Mouse (Mus musculus) kidney, embryonic 14.5 days (tissue): ENCODE measurements around the gene Uba1. TPM values are rescaled to one million over a fixed set of nuclear protein-coding genes. Genes with fewer than 3 reads are reported as not detected.

Experiments
- ATAC-seq: fragments of 200-750 bp; cut with Nextera tagmentation; 2 replicates; pipeline ENCODE4 v1.8.0; 2017; ENCODE audit warnings: moderate number of reproducible peaks, mild to moderate bottlenecking, moderate TSS enrichment, moderate library complexity; ENCODE audit not compliant: low FRiP score, low TSS enrichment
- H3K27ac ChIP-seq: fragments of 300-500 bp; sonication (generic); 2 replicates; pipeline ENCODE4 v1.5.1; 2014; ENCODE audit warnings: low read depth, mild to moderate bottlenecking, low read length, moderate library complexity, mixed read lengths
- H3K27me3 ChIP-seq: fragments of 300-500 bp; sonication (generic); 2 replicates; pipeline ENCODE4 v1.6.1; 2014; ENCODE audit warnings: mild to moderate bottlenecking, low read length; ENCODE audit not compliant: control insufficient read depth, insufficient read depth
- H3K36me3 ChIP-seq: fragments of 300-500 bp; sonication (generic); 2 replicates; pipeline ENCODE4 v1.6.1; 2014; ENCODE audit warnings: low read length, mixed read lengths; ENCODE audit not compliant: control insufficient read depth, insufficient read depth
- H3K4me1 ChIP-seq: fragments of 300-500 bp; sonication (generic); 2 replicates; pipeline ENCODE4 v1.6.1; 2014; ENCODE audit warnings: low read length, mixed read lengths; ENCODE audit not compliant: control insufficient read depth, insufficient read depth
- H3K4me2 ChIP-seq: fragments of 300-500 bp; sonication (generic); replicated peaks from 2 replicates; pipeline ENCODE4 v1.6.1; 2014; ENCODE audit warnings: low read depth, mild to moderate bottlenecking, low read length
- H3K4me3 ChIP-seq: fragments of 300-500 bp; sonication (generic); 2 replicates; pipeline ENCODE4 v1.5.1; 2014; ENCODE audit warnings: mild to moderate bottlenecking, low read length
- H3K9ac ChIP-seq: fragments of 300-500 bp; sonication (generic); 2 replicates; pipeline ENCODE4 v1.6.1; 2014; ENCODE audit warnings: low read depth, mild to moderate bottlenecking, low read length, moderate library complexity
- H3K9me3 ChIP-seq: fragments of 300-500 bp; sonication (generic); 2 replicates; pipeline ENCODE4 v1.6.1; 2016; ENCODE audit warnings: low read length; ENCODE audit not compliant: control insufficient read depth
- WGBS: fragments of 180-500 bp; shearing (Covaris S2); extraction: QIAGEN DNeasy Blood & Tissue Kit; methylation state at CpG from one replicate; pipeline ENCODE4 v1.1.7; 2014; 5-methylcytosine and 5-hydroxymethylcytosine counted together
- polyA plus RNA-seq: library from polyadenylated mRNA; unstranded; fragments of >200 nt; fragmentation: Nextera tagmentation; extraction: Ambion mirVana; gene quantifications from 2 replicates; pipeline ENCODE4 v1.2.1, GENCODE M21; 2014

The Uba1 gene
- polyA plus RNA-seq, 1 experiment from 2014 or later = 194 TPM

GRCm38 (mm10) chrX:20658891-20659406, 823 bp downstream of the Uba1 start:
- Histone ChIP-seq H3K4me1 (no peaks in the 10 kb centered on the region), H3K27ac (no peak overlapping the region), H3K9me3 (no peaks in the 10 kb centered on the region), H3K36me3 (no peaks in the 10 kb centered on the region), H3K4me3 (peak overlapping the region; percentile 48), H3K27me3 (no peaks in the 10 kb centered on the region), H3K9ac (peak overlapping the region; percentile 44; the same call in 1 of the 2 replicates), H3K4me2 (peak overlapping the region; percentile 66)
- WGBS = 21% methylated on average over 24 of the region's 24 CpGs
- ATAC-seq = peak; percentile 40

- WGBS = 40% methylated on average over 5 of the region's 5 CpGs
- peaks cover 9% of the 10 kb centered on the region for H3K36me3 ChIP-seq
- ATAC-seq = peak; percentile 7
- no peaks in the 10 kb centered on the region for H3K27me3 ChIP-seq
- 0 out of 2 replicates have a peak, but pooled peaks cover 3% of the 10 kb centered on the region for H3K4me1 ChIP-seq
- no peak overlapping the region for H3K4me3 ChIP-seq
- H3K9ac ChIP-seq = no peak overlapping the region
- H3K9me3 ChIP-seq = no peaks in the 10 kb centered on the region
- no peak overlapping the region for H3K27ac ChIP-seq
- no peak overlapping the region for H3K4me2 ChIP-seq
These were observed 4.2 kb downstream of the Uba1 start for GRCm38 (mm10) chrX:20662317-20662715.

- Histone ChIP-seq H3K4me3 (peak overlapping the region; percentile 61), H3K36me3 (peaks cover 13% of the 10 kb centered on the region), H3K4me2 (peak overlapping the region; percentile 43), H3K9ac (peak overlapping the region; percentile 77), H3K27ac (peak overlapping the region; percentile 69; the same call in 1 of the 2 replicates), H3K9me3 (no peaks in the 10 kb centered on the region), H3K27me3 (no peaks in the 10 kb centered on the region), H3K4me1 (0 out of 2 replicates have a peak, but pooled peaks cover 3% of the 10 kb centered on the region)
- WGBS = 25% methylated on average over 28 of the region's 28 CpGs
- ATAC-seq = peak; percentile 88
These were observed 4.8 kb downstream of the Uba1 start for GRCm38 (mm10) chrX:20662716-20663443.

GRCm38 (mm10) chrX:20663444-20663790, 5.3 kb downstream of the Uba1 start:
- H3K4me1 ChIP-seq = 0 out of 2 replicates have a peak, but pooled peaks cover 3% of the 10 kb centered on the region
- no peaks in the 10 kb centered on the region for H3K9me3 ChIP-seq
- H3K27ac ChIP-seq = 0 out of 2 replicates have a peak overlapping the region, but pooled peaks have one; percentile 11
- H3K27me3 ChIP-seq = no peaks in the 10 kb centered on the region
- peaks cover 15% of the 10 kb centered on the region for H3K36me3 ChIP-seq
- H3K4me2 ChIP-seq = peak overlapping the region; percentile 43
- WGBS = 17% methylated on average over 9 of the region's 9 CpGs
- H3K9ac ChIP-seq = peak overlapping the region; percentile 77
- no peak for ATAC-seq
- H3K4me3 ChIP-seq = peak overlapping the region; percentile 61

- Histone ChIP-seq H3K27ac (peak within 1 kb of the TSS; percentile 93), H3K9ac (peak within 1 kb of the TSS; percentile 86), H3K4me1 (no peaks in the 10 kb centered on the region), H3K4me2 (peak within 1 kb of the TSS; percentile 55), H3K36me3 (peaks cover 6% of the 10 kb centered on the region; the same call in 1 of the 2 replicates), H3K4me3 (peak within 1 kb of the TSS; percentile 63), H3K27me3 (no peaks in the 10 kb centered on the region), H3K9me3 (no peaks in the 10 kb centered on the region)
- WGBS = 26% methylated on average over 16 of the region's 16 CpGs
- peak; percentile 96 for ATAC-seq
These were observed 29.5 kb downstream of the Uba1 start, which contains the start of gene Cdk16 for GRCm38 (mm10) chrX:20687519-20688067. Cdk16 (plus strand) TSS chrX:20687954.

GRCm38 (mm10) chrX:20688068-20688547, 30.0 kb downstream of the Uba1 start:
- peak overlapping the region; percentile 86 for H3K9ac ChIP-seq
- no peaks in the 10 kb centered on the region for H3K4me1 ChIP-seq
- no peaks in the 10 kb centered on the region for H3K27me3 ChIP-seq
- H3K9me3 ChIP-seq = no peaks in the 10 kb centered on the region
- peak overlapping the region; percentile 63 for H3K4me3 ChIP-seq
- 25% methylated on average over 33 of the region's 33 CpGs for WGBS
- peak overlapping the region; percentile 93 for H3K27ac ChIP-seq
- ATAC-seq = peak; percentile 88
- peaks cover 4% of the 10 kb centered on the region; the same call in 1 of the 2 replicates for H3K36me3 ChIP-seq
- H3K4me2 ChIP-seq = peak overlapping the region; percentile 55

- H3K27me3 ChIP-seq = no peaks in the 10 kb centered on the region
- no peaks in the 10 kb centered on the region for H3K9me3 ChIP-seq
- peaks cover 4% of the 10 kb centered on the region; the same call in 1 of the 2 replicates for H3K36me3 ChIP-seq
- H3K4me1 ChIP-seq = no peaks in the 10 kb centered on the region
- peak; percentile 59 for ATAC-seq
- peak overlapping the region; percentile 45 for H3K4me2 ChIP-seq
- 23% methylated on average over 24 of the region's 35 CpGs for WGBS
- peak overlapping the region; percentile 93 for H3K27ac ChIP-seq
- H3K4me3 ChIP-seq = peak overlapping the region; percentile 63
- H3K9ac ChIP-seq = peak overlapping the region; percentile 86
These were observed 30.5 kb downstream of the Uba1 start for GRCm38 (mm10) chrX:20688615-20689014.

- H3K27ac ChIP-seq = no peak overlapping the region
- peaks cover 23% of the 10 kb centered on the region for H3K36me3 ChIP-seq
- no peak overlapping the region for H3K4me3 ChIP-seq
- no peak overlapping the region for H3K9ac ChIP-seq
- no peaks in the 10 kb centered on the region for H3K4me1 ChIP-seq
- H3K4me2 ChIP-seq = no peak overlapping the region
- H3K9me3 ChIP-seq = no peaks in the 10 kb centered on the region
- ATAC-seq = no peak
- WGBS = 70% methylated on average over 3 of the region's 3 CpGs
- no peaks in the 10 kb centered on the region for H3K27me3 ChIP-seq
These were observed 33.4 kb downstream of the Uba1 start for GRCm38 (mm10) chrX:20691566-20691965.

GRCm38 (mm10) chrX:20692616-20693015, 34.5 kb downstream of the Uba1 start:
- ATAC-seq = no peak

More at GRCm38 (mm10) chrX:20692616-20693015, 34.5 kb downstream of the Uba1 start:
- Histone ChIP-seq H3K27me3 (no peaks in the 10 kb centered on the region), H3K27ac (no peak overlapping the region), H3K4me3 (no peak overlapping the region), H3K4me1 (no peaks in the 10 kb centered on the region), H3K9me3 (no peaks in the 10 kb centered on the region), H3K4me2 (no peak overlapping the region), H3K9ac (no peak overlapping the region), H3K36me3 (peaks cover 32% of the 10 kb centered on the region)
- WGBS = 75% methylated on average over 1 of the region's 1 CpGs
